Mouse (Mus musculus) G1E (cell line): ENCODE results near the gene Cbx4. TPM values are rescaled to one million over a fixed set of nuclear protein-coding genes. Genes with fewer than 3 reads are reported as not detected.
A peak's percentile ranks its signal among the peaks of the same experiment; 100 is the strongest.

ENCODE experiments used
- ATAC-seq: 2 replicates; pipeline ENCODE4 v1.8.0; 2016; ENCODE audit warnings: mild to moderate bottlenecking; ENCODE audit not compliant: insufficient number of reproducible peaks, poor library complexity, low FRiP score, severe bottlenecking; ENCODE audit errors: extremely low read depth
- DNase-seq: peaks from one replicate; pipeline ENCODE4 v3.0.0; 2012; ENCODE audit warnings: low spot score
- H3K27me3 ChIP-seq: 2 replicates; pipeline ENCODE4 v1.6.1; 2012; ENCODE audit warnings: mild to moderate bottlenecking, low read length, inconsistent platforms; ENCODE audit not compliant: insufficient read depth
- H3K36me3 ChIP-seq: replicated peaks from 2 replicates; pipeline ENCODE3; 2012; ENCODE audit warnings: mild to moderate bottlenecking, inconsistent platforms
- H3K4me1 ChIP-seq: 2 replicates; pipeline ENCODE4 v1.6.1; 2012; ENCODE audit warnings: low read depth, low read length, inconsistent platforms, mixed read lengths; ENCODE audit not compliant: insufficient read depth
- H3K4me3 ChIP-seq: 2 replicates; pipeline ENCODE4 v1.5.1; 2012; ENCODE audit warnings: low read depth, mild to moderate bottlenecking, inconsistent platforms, low read length, moderate library complexity, mixed read lengths
- H3K9me3 ChIP-seq: replicated peaks from 2 replicates; pipeline ENCODE4 v1.6.1; 2012; ENCODE audit warnings: inconsistent platforms
- CTCF ChIP-seq: IDR thresholded peaks from 2 replicates; pipeline ENCODE4 v1.5.1; 2012; ENCODE audit warnings: low read depth, low read length, inconsistent platforms, mixed read lengths
- GATA1 ChIP-seq: IDR thresholded peaks from 2 replicates; pipeline ENCODE4 v1.6.1; 2012; ENCODE audit warnings: borderline replicate concordance, low read length, inconsistent platforms, mixed read lengths
- GATA2 ChIP-seq: IDR thresholded peaks from 2 replicates; pipeline ENCODE4 v1.6.1; 2012; ENCODE audit warnings: low read depth, low read length, inconsistent platforms, borderline replicate concordance
- POLR2AphosphoS5 ChIP-seq: IDR thresholded peaks from 2 replicates; pipeline ENCODE4 v1.6.1; 2012; ENCODE audit warnings: low read depth, low read length, inconsistent platforms; ENCODE audit not compliant: insufficient replicate concordance
- TAL1 ChIP-seq: conservative IDR thresholded peaks from 2 replicates; pipeline ENCODE4 v1.6.1; 2012; ENCODE audit warnings: low read depth, low read length, inconsistent platforms, mixed read lengths
- polyA plus RNA-seq: library from polyadenylated mRNA; stranded (reverse); fragments of >175 nt; gene quantifications from 2 replicates; pipeline ENCODE4 v1.2.3, GENCODE M21; 2012
- total RNA-seq, 2 experiments: library from RNA; stranded (forward) in 1 of 2; stranded (reverse) in 1 of 2; fragments of 200-1000 nt in 1 of 2; fragments of >200 nt in 1 of 2; fragmentation: Nextera tagmentation in 1 of 2; gene quantifications; 2 replicates each; pipeline ENCODE4 v1.2.3; 2014 to 2017

The Cbx4 gene
- total and polyA plus RNA-seq, 3 experiments = 0.03 TPM; not detected in 2

DNA sequence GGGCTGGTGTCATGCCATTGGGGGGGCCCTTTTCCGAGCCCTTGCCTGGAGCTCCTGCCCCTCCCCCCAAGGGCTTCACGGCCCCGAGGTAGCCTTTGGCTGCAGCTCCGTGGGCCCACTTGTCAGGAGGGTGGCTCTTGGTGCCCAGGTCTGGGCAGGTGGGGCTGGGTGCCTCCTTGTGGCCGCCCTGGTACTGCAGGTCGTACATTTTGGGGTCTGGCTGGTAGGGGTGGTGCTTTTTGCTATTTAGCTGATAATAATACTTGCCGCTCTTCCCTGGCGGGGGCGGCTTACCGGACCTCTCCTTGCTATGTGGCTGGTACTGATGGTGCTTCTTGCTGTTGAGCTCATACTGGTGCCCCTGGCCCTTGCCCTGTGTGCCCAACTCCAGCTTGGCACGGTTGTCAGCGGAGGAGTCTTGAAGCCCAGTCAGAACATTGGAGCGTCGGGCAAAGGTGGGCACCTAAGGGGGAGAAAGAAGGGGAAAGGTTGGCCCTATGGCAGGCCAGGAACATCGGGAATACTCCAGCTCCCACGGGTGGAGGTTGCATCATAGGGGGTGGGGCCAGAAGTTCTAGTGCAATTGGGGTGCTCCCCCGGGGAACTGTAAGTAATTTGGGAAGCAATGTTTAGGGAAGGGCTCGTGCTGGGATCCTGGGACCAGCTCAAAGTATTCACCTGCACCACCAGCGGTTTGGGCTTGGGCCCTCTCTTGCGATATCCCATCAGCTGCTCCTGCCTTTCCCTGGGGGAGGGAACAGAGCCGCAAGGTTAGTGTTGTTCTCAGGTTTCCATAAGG, 4.0 kb downstream of the Cbx4 start:
- Histone ChIP-seq H3K4me1 (no peaks in the 10 kb centered on the region), H3K36me3 (no peaks in the 10 kb centered on the region), H3K27me3 (no peaks in the 10 kb centered on the region), H3K9me3 (peaks cover 93% of the 10 kb centered on the region), H3K4me3 (no peak overlapping the region)
- no peak for DNase-seq
- ATAC-seq = no peak
- TF ChIP-seq POLR2AphosphoS5 (no peak), GATA1 (no peak), CTCF (no peak), GATA2 (no peak), TAL1 (no peak)

DNA sequence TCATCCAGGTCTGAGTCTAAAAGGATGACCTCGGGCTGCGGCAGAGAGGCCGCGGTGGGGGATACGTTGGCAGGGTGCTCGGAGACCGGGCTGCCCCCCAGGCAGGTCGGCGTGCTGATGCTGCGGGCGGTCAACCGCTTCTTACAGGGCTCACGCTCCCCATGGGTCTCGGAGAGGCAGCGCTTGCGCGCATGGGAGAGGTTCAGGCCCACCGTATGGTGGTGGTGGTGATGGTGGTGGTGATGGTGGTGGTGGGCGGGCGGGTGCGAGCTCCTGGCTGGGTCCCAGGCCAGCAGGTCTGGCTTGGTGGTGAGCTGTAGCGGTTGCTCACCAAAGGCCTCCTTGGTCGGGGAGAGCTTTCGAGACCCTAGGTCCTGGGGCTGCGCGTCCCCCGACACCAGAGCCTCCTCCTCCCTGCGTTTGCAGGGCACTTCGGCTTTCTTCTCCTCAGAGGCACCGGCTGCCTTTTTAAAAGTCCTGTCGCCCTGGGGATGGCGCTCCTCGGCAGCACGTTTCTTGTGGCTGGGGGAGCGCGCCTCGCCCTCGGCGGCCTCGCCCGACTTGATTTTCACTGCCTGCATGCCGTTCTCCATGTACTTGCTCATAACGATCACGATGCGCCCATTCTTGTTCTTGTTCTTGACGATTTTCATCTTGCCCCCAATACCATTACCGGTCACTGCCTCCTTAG, 4.7 kb downstream of the Cbx4 start:
- ATAC-seq (no peak), DNase-seq (no peak)
- H3K27me3 ChIP-seq = no peaks in the 10 kb centered on the region
- H3K4me1 ChIP-seq = no peaks in the 10 kb centered on the region
- no peaks in the 10 kb centered on the region for H3K36me3 ChIP-seq
- no peak for TF ChIP-seq GATA1
- TF ChIP-seq POLR2AphosphoS5 = no peak
- no peak for TF ChIP-seq GATA2
- TF ChIP-seq CTCF = no peak
- TF ChIP-seq TAL1 = no peak
- H3K4me3 ChIP-seq = peak overlapping the region; percentile 15; the same call in 1 of the 2 replicates
- peaks cover 94% of the 10 kb centered on the region for H3K9me3 ChIP-seq

DNA sequence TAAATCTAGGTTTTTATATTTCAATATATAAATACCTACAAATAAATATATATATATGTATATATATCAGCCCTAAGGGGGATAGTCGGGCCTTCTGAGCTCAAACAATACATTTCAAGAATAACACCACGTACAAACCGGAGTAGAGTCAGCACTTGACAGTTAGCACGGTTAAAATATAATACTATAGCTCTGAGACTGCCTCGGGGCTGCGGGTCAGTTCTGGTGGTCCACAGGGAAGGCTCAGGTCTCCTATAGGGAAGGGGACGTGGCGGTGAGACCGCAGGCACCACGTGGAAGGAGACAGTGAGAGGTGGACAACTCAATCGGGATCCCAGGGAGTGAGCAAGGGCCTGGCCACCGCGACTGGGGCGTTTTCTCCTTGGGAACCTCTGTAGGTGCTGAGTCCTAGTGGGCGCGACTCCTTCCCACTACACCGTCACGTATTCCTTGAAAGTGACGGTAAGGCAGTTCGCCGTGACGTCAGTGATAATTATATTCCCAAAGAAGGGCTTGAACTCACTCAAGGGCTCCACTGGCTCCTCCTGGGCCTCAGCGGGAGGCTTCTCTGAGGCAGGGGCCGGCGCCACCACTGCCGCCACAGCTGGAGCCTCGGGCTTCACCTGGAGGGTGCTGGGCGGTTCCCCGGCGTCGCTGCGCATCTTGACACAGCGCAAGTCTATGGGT, 5.4 kb downstream of the Cbx4 start:
- no peak for DNase-seq
- no peak for ATAC-seq
- TF ChIP-seq CTCF (no peak), TAL1 (no peak), POLR2AphosphoS5 (no peak), GATA2 (no peak)
- H3K9me3 ChIP-seq = peaks cover 94% of the 10 kb centered on the region
- no peaks in the 10 kb centered on the region for H3K27me3 ChIP-seq
- H3K4me3 ChIP-seq = peak overlapping the region; percentile 15; the same call in 1 of the 2 replicates
- no peaks in the 10 kb centered on the region for H3K36me3 ChIP-seq
- H3K4me1 ChIP-seq = no peaks in the 10 kb centered on the region

DNA sequence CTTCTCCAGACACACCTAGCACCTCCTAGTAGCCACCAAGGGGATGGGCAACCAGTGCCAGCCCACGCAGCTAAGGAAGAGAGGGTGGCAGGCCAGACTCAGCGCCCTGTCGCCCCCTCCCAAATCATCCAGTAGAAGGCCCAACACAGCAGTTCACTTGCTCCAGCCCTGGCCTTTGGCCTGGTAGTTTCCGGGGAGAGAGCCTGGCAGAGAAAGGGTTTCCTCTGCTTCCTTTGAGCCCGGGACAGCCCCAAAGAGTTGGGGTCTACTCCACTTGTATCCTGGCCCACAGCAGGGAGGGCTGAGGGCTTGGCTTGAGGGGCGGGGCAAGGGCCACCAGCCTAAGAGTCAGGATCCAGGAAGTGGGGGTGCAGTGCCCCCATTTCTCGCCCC, 6.6 kb downstream of the Cbx4 start:
- TF ChIP-seq POLR2AphosphoS5 (no peak), CTCF (no peak), GATA2 (no peak), TAL1 (no peak), GATA1 (no peak)
- DNase-seq = no peak
- H3K9me3 ChIP-seq = peaks cover 92% of the 10 kb centered on the region
- H3K36me3 ChIP-seq = no peaks in the 10 kb centered on the region
- peak overlapping the region; percentile 23; the same call in 1 of the 2 replicates for H3K4me3 ChIP-seq
- H3K27me3 ChIP-seq = no peaks in the 10 kb centered on the region
- ATAC-seq = no peak
- H3K4me1 ChIP-seq = no peaks in the 10 kb centered on the region

DNA sequence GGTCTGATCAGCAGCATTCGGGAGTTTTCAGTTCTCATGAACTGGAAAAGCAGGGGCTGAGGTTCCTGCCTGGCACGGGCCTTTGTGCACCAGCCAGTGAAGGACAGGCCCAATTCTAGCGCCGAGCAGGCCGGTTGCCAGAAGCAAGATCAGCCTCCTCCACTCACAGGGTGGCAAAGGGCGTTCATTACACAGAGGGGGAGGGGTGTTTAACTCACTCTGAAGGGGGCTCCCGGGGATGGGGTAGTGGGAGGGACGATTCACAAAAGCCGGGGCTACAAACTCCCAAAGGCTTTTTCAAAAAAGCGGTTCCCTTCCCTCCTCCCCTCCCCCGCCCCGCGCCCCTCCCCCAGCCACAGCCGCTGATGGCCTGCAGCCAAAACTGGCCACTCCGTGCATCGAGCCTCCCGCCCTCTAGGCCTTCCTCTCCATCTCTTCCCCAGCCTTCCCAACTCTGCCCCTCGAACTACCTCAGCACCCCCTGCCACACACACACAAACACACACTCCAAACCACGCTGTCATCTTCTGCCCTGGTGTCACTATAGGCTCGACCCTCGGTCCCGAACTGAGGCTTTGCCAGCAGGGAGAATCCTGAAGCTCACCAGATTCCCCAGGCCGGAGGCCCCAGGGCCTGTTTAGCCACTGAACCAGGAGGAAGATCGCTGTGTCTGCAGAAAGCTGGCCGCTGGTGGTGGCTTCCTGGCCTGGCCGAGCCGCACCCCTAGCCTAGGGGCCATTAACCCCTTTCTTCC, 7.2 kb downstream of the Cbx4 start:
- Histone ChIP-seq H3K27me3 (no peaks in the 10 kb centered on the region), H3K36me3 (no peaks in the 10 kb centered on the region), H3K4me1 (no peaks in the 10 kb centered on the region), H3K9me3 (peaks cover 92% of the 10 kb centered on the region), H3K4me3 (peak overlapping the region; percentile 23; the same call in 1 of the 2 replicates)
- no peak for TF ChIP-seq POLR2AphosphoS5
- no peak for TF ChIP-seq TAL1
- TF ChIP-seq GATA2 = no peak
- TF ChIP-seq CTCF = no peak
- TF ChIP-seq GATA1 = no peak
- DNase-seq = no peak
- no peak for ATAC-seq

DNA sequence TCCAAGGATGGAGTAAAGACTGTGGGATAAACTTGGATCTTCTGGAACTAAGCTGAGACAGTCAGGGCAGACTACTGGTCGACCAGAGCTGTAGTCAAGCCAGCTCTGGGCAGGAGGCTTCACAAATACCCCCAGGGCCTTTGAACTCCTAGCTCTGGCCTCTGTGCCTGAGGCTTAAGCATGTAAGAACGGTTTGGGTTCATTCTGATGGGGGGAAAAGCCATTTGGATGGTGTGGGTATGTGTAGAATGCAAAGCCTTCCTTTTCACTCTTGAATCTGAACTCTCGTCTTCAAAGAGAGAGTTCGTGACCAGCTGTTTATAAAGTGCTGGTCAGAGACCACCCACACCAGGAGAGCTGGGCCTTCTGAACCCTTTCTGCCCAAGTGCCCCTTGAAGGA, 8.3 kb downstream of the Cbx4 start:
- no peaks in the 10 kb centered on the region for H3K36me3 ChIP-seq
- no peak for ATAC-seq

More for the DNA sequence above, 8.3 kb downstream of the Cbx4 start:
- TF ChIP-seq GATA2 (no peak), POLR2AphosphoS5 (no peak), TAL1 (no peak), GATA1 (no peak), CTCF (no peak)
- no peak overlapping the region for H3K4me3 ChIP-seq
- no peak for DNase-seq
- H3K27me3 ChIP-seq = no peaks in the 10 kb centered on the region
- no peaks in the 10 kb centered on the region for H3K4me1 ChIP-seq
- H3K9me3 ChIP-seq = peaks cover 91% of the 10 kb centered on the region
